Mouse (Mus musculus): ENCODE data around the gene Mrc1. TPM values are rescaled to one million over a fixed set of nuclear protein-coding genes. Genes with fewer than 3 reads are reported as not detected.

Gene Mrc1
- polyA plus RNA-seq, 1 experiment from 2014 or later, result 0.16 TPM

DNA sequence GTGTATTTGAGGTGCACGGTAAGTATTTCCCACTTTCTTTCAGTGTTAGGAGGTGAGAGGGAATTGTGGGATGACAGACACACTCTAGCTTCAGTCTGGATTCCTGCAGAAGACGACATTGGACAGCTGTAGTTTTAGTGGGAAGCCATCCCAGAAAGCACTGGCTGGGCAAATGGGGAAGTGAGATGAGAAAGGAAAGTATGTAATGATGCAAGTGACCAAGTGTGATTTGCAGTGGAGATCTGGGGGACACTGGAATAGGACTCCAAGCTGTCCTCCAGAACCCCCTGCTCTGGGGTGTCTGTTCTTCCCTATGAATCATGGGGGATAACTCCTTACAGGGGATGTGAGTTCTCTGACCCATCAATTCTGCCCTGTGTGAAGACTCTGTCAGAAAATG, 4.8 kb downstream of the Mrc1 start:
- Histone ChIP-seq H3K9ac (replicated peaks; ENCODE audit: low read depth, low read length) (no peak overlapping the region), H3K27me3 (ENCODE audit: control insufficient read depth, insufficient read depth, low read length) (no peaks in the 10 kb centered on the region), H3K27ac (ENCODE audit: low read depth, low read length) (no peak overlapping the region), H3K4me1 (ENCODE audit: control insufficient read depth, insufficient read depth, low read length) (no peaks in the 10 kb centered on the region), H3K4me3 (ENCODE audit: low read depth, low read length) (no peak overlapping the region), H3K4me2 (ENCODE audit: low read depth, low read length) (no peak overlapping the region), H3K36me3 (ENCODE audit: control insufficient read depth, insufficient read depth, low read length) (no peaks in the 10 kb centered on the region), H3K9me3 (ENCODE audit: control insufficient read depth, low read length) (no peaks in the 10 kb centered on the region)
- 80% methylated on average over 2 of the region's 2 CpGs for WGBS
- no peak for ATAC-seq (ENCODE audit: low read depth)

DNA sequence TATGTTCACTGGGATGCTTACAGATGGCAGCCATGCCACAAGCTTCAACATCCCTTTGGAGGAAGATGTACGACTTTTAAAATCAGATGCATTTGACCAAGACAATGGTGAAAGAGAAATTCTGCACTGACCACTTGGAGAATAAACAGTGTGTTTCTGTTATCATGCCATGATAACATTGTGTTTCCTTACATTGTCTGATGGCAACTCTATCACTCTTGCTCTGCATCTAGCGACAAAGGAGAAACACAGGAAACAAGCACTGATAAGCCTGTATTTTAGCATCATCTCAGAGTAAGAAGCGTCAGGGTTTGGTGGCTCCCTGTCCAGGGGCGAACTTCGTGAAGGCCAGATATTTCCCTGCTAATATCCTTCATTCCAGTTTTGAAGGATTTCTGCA, 6.1 kb downstream of the Mrc1 start:
- 93% methylated on average over 5 of the region's 5 CpGs for WGBS
- Histone ChIP-seq H3K9ac (replicated peaks; ENCODE audit: low read depth, low read length) (no peak overlapping the region), H3K36me3 (ENCODE audit: control insufficient read depth, insufficient read depth, low read length) (no peaks in the 10 kb centered on the region), H3K27ac (ENCODE audit: low read depth, low read length) (no peak overlapping the region), H3K27me3 (ENCODE audit: control insufficient read depth, insufficient read depth, low read length) (no peaks in the 10 kb centered on the region), H3K9me3 (ENCODE audit: control insufficient read depth, low read length) (no peaks in the 10 kb centered on the region), H3K4me2 (ENCODE audit: low read depth, low read length) (no peak overlapping the region), H3K4me3 (ENCODE audit: low read depth, low read length) (no peak overlapping the region), H3K4me1 (ENCODE audit: control insufficient read depth, insufficient read depth, low read length) (no peaks in the 10 kb centered on the region)
- no peak for ATAC-seq (ENCODE audit: low read depth)

- Histone ChIP-seq H3K4me3 (ENCODE audit: low read depth, low read length) (no peak overlapping the region), H3K36me3 (ENCODE audit: control insufficient read depth, insufficient read depth, low read length) (no peaks in the 10 kb centered on the region), H3K27me3 (ENCODE audit: control insufficient read depth, insufficient read depth, low read length) (no peaks in the 10 kb centered on the region), H3K9ac (replicated peaks; ENCODE audit: low read depth, low read length) (no peak overlapping the region), H3K27ac (ENCODE audit: low read depth, low read length) (no peak overlapping the region), H3K9me3 (ENCODE audit: control insufficient read depth, low read length) (no peaks in the 10 kb centered on the region), H3K4me2 (ENCODE audit: low read depth, low read length) (no peak overlapping the region), H3K4me1 (ENCODE audit: control insufficient read depth, insufficient read depth, low read length) (no peaks in the 10 kb centered on the region)
- ATAC-seq (ENCODE audit: low read depth), result no peak
- 92% methylated on average over 4 of the region's 4 CpGs for WGBS
These were observed 7.7 kb downstream of the Mrc1 start for GRCm38 (mm10) chr2:14236920-14237319.

GRCm38 (mm10) chr2:14237723-14238122, 8.5 kb downstream of the Mrc1 start:
- ATAC-seq (ENCODE audit: low read depth), result no peak
- no peak overlapping the region for H3K27ac ChIP-seq (ENCODE audit: low read depth, low read length)
- no peak overlapping the region for H3K4me2 ChIP-seq (ENCODE audit: low read depth, low read length)
- H3K4me1 ChIP-seq (ENCODE audit: control insufficient read depth, insufficient read depth, low read length), result no peaks in the 10 kb centered on the region
- H3K9ac ChIP-seq (replicated peaks; ENCODE audit: low read depth, low read length), result no peak overlapping the region
- H3K27me3 ChIP-seq (ENCODE audit: control insufficient read depth, insufficient read depth, low read length), result no peaks in the 10 kb centered on the region
- 36% methylated on average over 4 of the region's 4 CpGs for WGBS
- no peaks in the 10 kb centered on the region for H3K36me3 ChIP-seq (ENCODE audit: control insufficient read depth, insufficient read depth, low read length)
- H3K4me3 ChIP-seq (ENCODE audit: low read depth, low read length), result no peak overlapping the region
- no peaks in the 10 kb centered on the region for H3K9me3 ChIP-seq (ENCODE audit: control insufficient read depth, low read length)

DNA sequence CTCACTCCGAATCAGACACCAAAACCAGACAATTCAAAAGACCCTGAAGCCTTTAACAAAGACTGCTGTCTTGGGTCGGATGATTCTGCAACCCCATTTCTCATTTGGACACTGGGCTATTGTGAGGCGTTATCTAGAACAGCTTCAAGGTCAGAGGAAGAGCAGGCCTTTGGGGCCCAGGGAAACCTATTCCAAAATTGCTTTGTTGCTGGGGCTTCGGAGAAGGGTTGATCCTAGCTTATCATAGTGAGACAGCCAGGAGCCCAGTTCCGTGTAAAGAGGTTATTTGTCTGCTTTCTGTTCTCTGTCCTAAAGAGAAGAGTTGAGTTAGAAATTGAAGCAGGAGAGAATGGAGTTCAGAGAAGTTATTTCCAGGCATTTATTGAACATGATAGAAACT, 10.0 kb downstream of the Mrc1 start:
- no peak overlapping the region for H3K4me3 ChIP-seq (ENCODE audit: low read depth, low read length)
- H3K4me2 ChIP-seq (ENCODE audit: low read depth, low read length), result no peak overlapping the region
- H3K27ac ChIP-seq (ENCODE audit: low read depth, low read length), result no peak overlapping the region
- no peaks in the 10 kb centered on the region for H3K36me3 ChIP-seq (ENCODE audit: control insufficient read depth, insufficient read depth, low read length)
- H3K9ac ChIP-seq (replicated peaks; ENCODE audit: low read depth, low read length), result no peak overlapping the region
- H3K27me3 ChIP-seq (ENCODE audit: control insufficient read depth, insufficient read depth, low read length), result no peaks in the 10 kb centered on the region
- no peak for ATAC-seq (ENCODE audit: low read depth)
- 48% methylated on average over 5 of the region's 5 CpGs for WGBS
- no peaks in the 10 kb centered on the region for H3K9me3 ChIP-seq (ENCODE audit: control insufficient read depth, low read length)
- H3K4me1 ChIP-seq (ENCODE audit: control insufficient read depth, insufficient read depth, low read length), result no peaks in the 10 kb centered on the region

DNA sequence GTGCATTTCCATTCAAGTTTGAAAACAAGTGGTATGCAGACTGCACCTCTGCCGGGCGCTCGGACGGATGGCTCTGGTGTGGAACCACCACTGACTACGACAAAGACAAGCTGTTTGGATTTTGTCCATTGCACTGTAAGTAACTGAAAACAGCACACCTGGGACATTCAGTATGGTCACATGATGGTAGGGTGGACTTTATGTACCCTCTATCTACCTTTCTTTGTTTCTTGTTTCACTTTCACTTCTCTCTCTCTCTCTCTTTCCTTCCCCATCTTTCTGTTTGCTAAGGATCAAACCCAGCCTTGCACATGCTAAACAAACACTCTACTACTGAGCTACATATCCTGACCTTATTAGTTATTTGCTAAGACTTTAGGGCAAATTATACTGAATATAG, 15.0 kb downstream of the Mrc1 start:
- Histone ChIP-seq H3K27me3 (ENCODE audit: control insufficient read depth, insufficient read depth, low read length) (no peaks in the 10 kb centered on the region), H3K9ac (replicated peaks; ENCODE audit: low read depth, low read length) (no peak overlapping the region), H3K9me3 (ENCODE audit: control insufficient read depth, low read length) (no peaks in the 10 kb centered on the region), H3K4me1 (ENCODE audit: control insufficient read depth, insufficient read depth, low read length) (no peaks in the 10 kb centered on the region), H3K27ac (ENCODE audit: low read depth, low read length) (no peak overlapping the region), H3K36me3 (ENCODE audit: control insufficient read depth, insufficient read depth, low read length) (no peaks in the 10 kb centered on the region), H3K4me2 (ENCODE audit: low read depth, low read length) (no peak overlapping the region), H3K4me3 (ENCODE audit: low read depth, low read length) (no peak overlapping the region)
- no peak for ATAC-seq (ENCODE audit: low read depth)
- 92% methylated on average over 5 of the region's 5 CpGs for WGBS

GRCm38 (mm10) chr2:14244668-14245067, 15.5 kb downstream of the Mrc1 start:
- Histone ChIP-seq H3K4me2 (ENCODE audit: low read depth, low read length) (no peak overlapping the region), H3K4me1 (ENCODE audit: control insufficient read depth, insufficient read depth, low read length) (no peaks in the 10 kb centered on the region), H3K27me3 (ENCODE audit: control insufficient read depth, insufficient read depth, low read length) (no peaks in the 10 kb centered on the region), H3K4me3 (ENCODE audit: low read depth, low read length) (no peak overlapping the region), H3K36me3 (ENCODE audit: control insufficient read depth, insufficient read depth, low read length) (no peaks in the 10 kb centered on the region), H3K9me3 (ENCODE audit: control insufficient read depth, low read length) (no peaks in the 10 kb centered on the region), H3K9ac (replicated peaks; ENCODE audit: low read depth, low read length) (no peak overlapping the region), H3K27ac (ENCODE audit: low read depth, low read length) (no peak overlapping the region)
- ATAC-seq (ENCODE audit: low read depth), result no peak
- 94% methylated on average over 2 of the region's 2 CpGs for WGBS

- no peak for ATAC-seq (ENCODE audit: low read depth)
- H3K4me3 ChIP-seq (ENCODE audit: low read depth, low read length), result no peak overlapping the region
- WGBS, result 79% methylated on average over 3 of the region's 3 CpGs
- H3K9me3 ChIP-seq (ENCODE audit: control insufficient read depth, low read length), result no peaks in the 10 kb centered on the region
- H3K36me3 ChIP-seq (ENCODE audit: control insufficient read depth, insufficient read depth, low read length), result no peaks in the 10 kb centered on the region
- no peak overlapping the region for H3K27ac ChIP-seq (ENCODE audit: low read depth, low read length)
- H3K4me2 ChIP-seq (ENCODE audit: low read depth, low read length), result no peak overlapping the region
- H3K9ac ChIP-seq (replicated peaks; ENCODE audit: low read depth, low read length), result no peak overlapping the region
- H3K27me3 ChIP-seq (ENCODE audit: control insufficient read depth, insufficient read depth, low read length), result no peaks in the 10 kb centered on the region
- H3K4me1 ChIP-seq (ENCODE audit: control insufficient read depth, insufficient read depth, low read length), result no peaks in the 10 kb centered on the region
These were observed 20.8 kb downstream of the Mrc1 start for GRCm38 (mm10) chr2:14249839-14250564.

GRCm38 (mm10) chr2:14251938-14252337, 22.7 kb downstream of the Mrc1 start:
- Histone ChIP-seq H3K36me3 (ENCODE audit: control insufficient read depth, insufficient read depth, low read length) (no peaks in the 10 kb centered on the region), H3K27me3 (ENCODE audit: control insufficient read depth, insufficient read depth, low read length) (no peaks in the 10 kb centered on the region), H3K9me3 (ENCODE audit: control insufficient read depth, low read length) (no peaks in the 10 kb centered on the region), H3K9ac (replicated peaks; ENCODE audit: low read depth, low read length) (no peak overlapping the region), H3K4me2 (ENCODE audit: low read depth, low read length) (no peak overlapping the region), H3K4me3 (ENCODE audit: low read depth, low read length) (no peak overlapping the region), H3K27ac (ENCODE audit: low read depth, low read length) (no peak overlapping the region), H3K4me1 (ENCODE audit: control insufficient read depth, insufficient read depth, low read length) (no peaks in the 10 kb centered on the region)
- no peak for ATAC-seq (ENCODE audit: low read depth)
- 84% methylated on average over 3 of the region's 3 CpGs for WGBS
